Mouse (Mus musculus): ENCODE data around the gene Samd4b. TPM values are rescaled to one million over a fixed set of nuclear protein-coding genes. Genes with fewer than 3 reads are reported as not detected.
"Not testable (repeated sequence)": the region's sequence is repeated elsewhere in the genome, so short reads cannot be mapped to it uniquely, and the experiment has no call there.

Gene Samd4b
- total RNA-seq, 1 experiment from 2014 or later = 5.4 TPM

- peak; percentile 95 for ATAC-seq (replicated peaks; ENCODE audit: low read depth, poor library complexity, severe bottlenecking)
Observed at GRCm38 (mm10) chr7:28527922-28528719, 69.8 kb downstream of the Samd4b start.

- ATAC-seq (replicated peaks; ENCODE audit: low read depth, poor library complexity, severe bottlenecking) = not testable (repeated sequence)
Observed at GRCm38 (mm10) chr7:28522536-28522935, 75.4 kb downstream of the Samd4b start, which contains the start of gene Ifnl3. Gene Ifnl3 (plus strand): TSS chr7:28522836.

- no peak for ATAC-seq (replicated peaks; ENCODE audit: low read depth, poor library complexity, severe bottlenecking)
Observed at GRCm38 (mm10) chr7:28511441-28511840, 86.5 kb downstream of the Samd4b start.

- ATAC-seq (replicated peaks; ENCODE audit: low read depth, poor library complexity, severe bottlenecking) = not testable (repeated sequence)
Observed at GRCm38 (mm10) chr7:28510405-28510974, 87.5 kb downstream of the Samd4b start, which contains the start of gene Ifnl2. Gene Ifnl2 (minus strand): TSS chr7:28510455.

GRCm38 (mm10) chr7:28509121-28509520 is 88.8 kb downstream of the Samd4b start:
- ATAC-seq (replicated peaks; ENCODE audit: low read depth, poor library complexity, severe bottlenecking) = not testable (repeated sequence)

- peak; percentile 52; the same call in 1 of the 2 replicates for ATAC-seq (replicated peaks; ENCODE audit: low read depth, poor library complexity, severe bottlenecking)
Observed at GRCm38 (mm10) chr7:28505585-28505984, 92.4 kb downstream of the Samd4b start.

GRCm38 (mm10) chr7:28495426-28495825 is 102.5 kb downstream of the Samd4b start:
- ATAC-seq (replicated peaks; ENCODE audit: low read depth, poor library complexity, severe bottlenecking) = no peak

- ATAC-seq (replicated peaks; ENCODE audit: low read depth, poor library complexity, severe bottlenecking) = no peak
Observed at GRCm38 (mm10) chr7:28492310-28492709, 105.6 kb downstream of the Samd4b start.

- 0 out of 2 replicates have a peak, but pooled peaks have one; percentile 18 for ATAC-seq (replicated peaks; ENCODE audit: low read depth, poor library complexity, severe bottlenecking)
Observed at GRCm38 (mm10) chr7:28490903-28491302, 107.0 kb downstream of the Samd4b start.

GRCm38 (mm10) chr7:28490410-28490809 is 107.5 kb downstream of the Samd4b start:
- peak; percentile 65 for ATAC-seq (replicated peaks; ENCODE audit: low read depth, poor library complexity, severe bottlenecking)

GRCm38 (mm10) chr7:28488030-28488491 is 109.9 kb downstream of the Samd4b start:
- ATAC-seq (replicated peaks; ENCODE audit: low read depth, poor library complexity, severe bottlenecking) = no peak

GRCm38 (mm10) chr7:28484192-28484591 is 113.8 kb downstream of the Samd4b start:
- no peak for ATAC-seq (replicated peaks; ENCODE audit: low read depth, poor library complexity, severe bottlenecking)

GRCm38 (mm10) chr7:28482854-28483253 is 115.1 kb downstream of the Samd4b start:
- no peak for ATAC-seq (replicated peaks; ENCODE audit: low read depth, poor library complexity, severe bottlenecking)

GRCm38 (mm10) chr7:28478854-28479253 is 119.1 kb downstream of the Samd4b start:
- peak; percentile 54; the same call in 1 of the 2 replicates for ATAC-seq (replicated peaks; ENCODE audit: low read depth, poor library complexity, severe bottlenecking)

GRCm38 (mm10) chr7:28477363-28477762 is 120.6 kb downstream of the Samd4b start:
- ATAC-seq (replicated peaks; ENCODE audit: low read depth, poor library complexity, severe bottlenecking) = no peak

- no peak for ATAC-seq (replicated peaks; ENCODE audit: low read depth, poor library complexity, severe bottlenecking)
Observed at GRCm38 (mm10) chr7:28476191-28476590, 121.8 kb downstream of the Samd4b start.

GRCm38 (mm10) chr7:28467213-28467751 is 130.7 kb downstream of the Samd4b start:
- ATAC-seq (replicated peaks; ENCODE audit: low read depth, poor library complexity, severe bottlenecking) = peak; percentile 55

GRCm38 (mm10) chr7:28466721-28467212 is 131.2 kb downstream of the Samd4b start:
- no peak for ATAC-seq (replicated peaks; ENCODE audit: low read depth, poor library complexity, severe bottlenecking)

- ATAC-seq (replicated peaks; ENCODE audit: low read depth, poor library complexity, severe bottlenecking) = peak; percentile 86
Observed at GRCm38 (mm10) chr7:28464416-28465212, 133.3 kb downstream of the Samd4b start.

- ATAC-seq (replicated peaks; ENCODE audit: low read depth, poor library complexity, severe bottlenecking) = 0 out of 2 replicates have a peak, but pooled peaks have one; percentile 30
Observed at GRCm38 (mm10) chr7:28462769-28463168, 135.2 kb downstream of the Samd4b start.
